Mouse (Mus musculus) small intestine, adult 2 months (tissue): ENCODE measurements at regions not wholly inside any gene's neighbourhood (a gene's known extent, or its start where the extent isn't known, plus 50 kb on each side); places are given as distances from the start of the nearest gene placed in this dataset.

Source experiments
- CTCF ChIP-seq: fragments of 200-500 bp; IDR thresholded peaks from 2 replicates; pipeline ENCODE4 v1.5.1; 2012; ENCODE audit warnings: low read depth, mild to moderate bottlenecking, control low read depth, inconsistent platforms, low read length, moderate library complexity, mixed read lengths; ENCODE audit not compliant: insufficient replicate concordance, insufficient read length; ENCODE audit errors: extremely low read depth
- POLR2A ChIP-seq: fragments of 200-500 bp; IDR thresholded peaks from 2 replicates; pipeline ENCODE4 v1.6.1; 2012; ENCODE audit warnings: low read depth, mild to moderate bottlenecking, control low read depth, inconsistent platforms, low read length, moderate library complexity

DNA sequence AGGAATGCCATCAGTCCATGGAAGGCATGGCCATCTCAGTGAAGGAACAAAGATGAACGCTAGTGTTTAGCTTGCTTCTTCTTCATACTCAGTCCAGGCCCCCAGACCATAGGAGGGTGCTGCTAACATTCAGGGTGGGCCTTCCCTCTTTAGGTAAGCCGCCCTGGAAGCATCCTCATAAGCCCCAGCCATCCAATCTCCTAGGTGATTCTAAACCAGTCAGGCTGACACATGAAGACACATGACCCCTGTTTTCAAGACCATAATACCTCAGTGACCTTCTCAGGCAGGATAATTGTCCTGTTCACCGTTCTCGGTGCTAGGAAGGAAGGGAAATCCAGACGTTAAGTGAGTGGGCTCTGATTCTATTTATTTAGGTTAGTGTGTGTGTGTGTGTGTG is 119.2 kb upstream of the Hes1 start:
- TF ChIP-seq CTCF (no peak), POLR2A (no peak)
